Mouse (Mus musculus): ENCODE measurements around the gene Traf3ip2.

Traf3ip2 gene

GRCm38 (mm10) chr10:39600115-39600514, 12.6 kb upstream of the Traf3ip2 start:
- no peak for DNase-seq (ENCODE audit: low spot score in 2 of 2)

GRCm38 (mm10) chr10:39601068-39601467, 11.7 kb upstream of the Traf3ip2 start:
- DNase-seq (ENCODE audit: low spot score in 2 of 2) = no peak

- no peak for DNase-seq (ENCODE audit: low spot score in 2 of 2)
Measured at GRCm38 (mm10) chr10:39606434-39606833, 6.3 kb upstream of the Traf3ip2 start.

- no peak for DNase-seq (ENCODE audit: low spot score in 2 of 2)
Measured at GRCm38 (mm10) chr10:39611234-39611633, 1.5 kb upstream of the Traf3ip2 start.

- no peak for DNase-seq (ENCODE audit: low spot score in 2 of 2)
Measured at GRCm38 (mm10) chr10:39612131-39612530, 603 bp upstream of the Traf3ip2 start.

- DNase-seq (ENCODE audit: low spot score in 2 of 2) = no peak
Measured at GRCm38 (mm10) chr10:39612989-39613831, 476 bp downstream of the Traf3ip2 start.

- no peak for DNase-seq (ENCODE audit: low spot score in 2 of 2)
Measured at GRCm38 (mm10) chr10:39613973-39614372, 1.2 kb downstream of the Traf3ip2 start.

GRCm38 (mm10) chr10:39614676-39615075, 1.9 kb downstream of the Traf3ip2 start:
- no peak for DNase-seq (ENCODE audit: low spot score in 2 of 2)

- DNase-seq (ENCODE audit: low spot score in 2 of 2) = no peak
Measured at GRCm38 (mm10) chr10:39615531-39616229, 2.9 kb downstream of the Traf3ip2 start.

- no peak for DNase-seq (ENCODE audit: low spot score in 2 of 2)
Measured at GRCm38 (mm10) chr10:39616230-39616590, 3.5 kb downstream of the Traf3ip2 start.

- no peak for DNase-seq (ENCODE audit: low spot score in 2 of 2)
Measured at GRCm38 (mm10) chr10:39616626-39617025, 3.9 kb downstream of the Traf3ip2 start.

GRCm38 (mm10) chr10:39618431-39618830, 5.7 kb downstream of the Traf3ip2 start:
- DNase-seq (ENCODE audit: low spot score in 2 of 2) = no peak

- DNase-seq (ENCODE audit: low spot score in 2 of 2) = no peak
Measured at GRCm38 (mm10) chr10:39620626-39621025, 7.9 kb downstream of the Traf3ip2 start.

GRCm38 (mm10) chr10:39623806-39624205, 11.1 kb downstream of the Traf3ip2 start:
- DNase-seq (ENCODE audit: low spot score in 2 of 2) = no peak

GRCm38 (mm10) chr10:39624837-39625625, 12.3 kb downstream of the Traf3ip2 start:
- no peak for DNase-seq (ENCODE audit: low spot score in 2 of 2)

- DNase-seq (ENCODE audit: low spot score in 2 of 2) = no peak
Measured at GRCm38 (mm10) chr10:39625626-39626260, 13.0 kb downstream of the Traf3ip2 start.

- no peak for DNase-seq (ENCODE audit: low spot score in 2 of 2)
Measured at GRCm38 (mm10) chr10:39626376-39626775, 13.6 kb downstream of the Traf3ip2 start.

- no peak for DNase-seq (ENCODE audit: low spot score in 2 of 2)
Measured at GRCm38 (mm10) chr10:39628799-39629517, 16.2 kb downstream of the Traf3ip2 start.

- peak; percentile 82 to 91 for DNase-seq (ENCODE audit: low spot score in 2 of 2)
Measured at GRCm38 (mm10) chr10:39629746-39630552, 17.2 kb downstream of the Traf3ip2 start.

GRCm38 (mm10) chr10:39630811-39631210, 18.1 kb downstream of the Traf3ip2 start:
- DNase-seq (ENCODE audit: low spot score in 2 of 2) = no peak
